Mouse (Mus musculus) liver, postnatal 0 days (tissue): ENCODE measurements at regions not wholly inside any gene's neighbourhood (a gene's known extent, or its start where the extent isn't known, plus 50 kb on each side); places are given as distances from the start of the nearest gene placed in this dataset.

ENCODE experiments used
- CTCF ChIP-seq: sonication (generic); IDR thresholded peaks from 2 replicates; pipeline ENCODE4 v1.5.1; 2016; ENCODE audit warnings: antibody characterized with exemption, low read depth
- EP300 ChIP-seq: IDR thresholded peaks from 2 replicates; pipeline ENCODE4 v1.6.1; 2016; ENCODE audit warnings: antibody characterized with exemption, low read depth, mild to moderate bottlenecking

DNA sequence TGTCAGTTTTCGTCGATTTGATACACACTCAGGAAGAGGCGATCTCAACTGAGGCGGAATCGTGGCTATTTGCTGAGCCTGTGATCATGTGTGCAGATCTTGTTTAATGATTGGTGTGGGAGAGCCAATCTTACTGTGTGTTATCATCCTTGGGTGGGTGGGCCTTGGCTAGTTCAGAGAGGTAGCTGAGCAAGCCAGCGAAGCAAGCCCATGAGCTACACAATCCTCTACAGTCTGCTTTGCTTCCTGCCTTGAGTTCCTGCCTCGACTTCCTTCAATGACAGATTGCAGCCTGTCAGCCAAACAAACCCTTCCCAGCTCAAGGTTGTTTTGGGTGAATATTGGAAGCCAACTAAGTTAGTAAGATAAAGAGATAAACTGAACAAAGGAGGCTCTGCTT is 74.0 kb upstream of the Tsc22d1 start:
- no peak for TF ChIP-seq CTCF
- no peak for TF ChIP-seq EP300
